Mouse (Mus musculus): ENCODE data around the gene Pik3c2g. TPM values are rescaled to one million over a fixed set of nuclear protein-coding genes. Genes with fewer than 3 reads are reported as not detected.

Gene Pik3c2g
- total RNA-seq, 1 experiment from 2014 or later, result not detected

DNA sequence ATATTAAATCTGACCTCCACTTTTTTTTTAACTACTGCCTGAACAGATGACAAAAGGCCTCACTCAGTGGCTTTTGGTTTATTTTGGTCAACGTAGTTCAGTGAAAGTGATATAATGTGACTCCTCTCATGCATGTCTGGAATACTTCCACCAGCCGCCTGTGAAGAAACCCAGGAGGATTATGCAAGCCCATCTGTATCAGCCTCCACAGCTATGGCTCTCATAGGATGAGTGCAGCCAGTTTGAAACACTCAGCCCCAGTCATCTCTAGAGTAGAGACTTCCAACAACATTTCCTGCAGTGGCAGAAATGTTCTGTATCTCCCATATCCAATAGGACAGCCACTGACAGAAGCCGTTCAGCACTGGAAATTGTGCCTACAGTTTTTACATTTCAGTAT lies 391.1 kb downstream of the Pik3c2g start:
- no peak for ATAC-seq (ENCODE audit: extremely low read depth, insufficient number of reproducible peaks, low FRiP score, poor library complexity, severe bottlenecking)

DNA sequence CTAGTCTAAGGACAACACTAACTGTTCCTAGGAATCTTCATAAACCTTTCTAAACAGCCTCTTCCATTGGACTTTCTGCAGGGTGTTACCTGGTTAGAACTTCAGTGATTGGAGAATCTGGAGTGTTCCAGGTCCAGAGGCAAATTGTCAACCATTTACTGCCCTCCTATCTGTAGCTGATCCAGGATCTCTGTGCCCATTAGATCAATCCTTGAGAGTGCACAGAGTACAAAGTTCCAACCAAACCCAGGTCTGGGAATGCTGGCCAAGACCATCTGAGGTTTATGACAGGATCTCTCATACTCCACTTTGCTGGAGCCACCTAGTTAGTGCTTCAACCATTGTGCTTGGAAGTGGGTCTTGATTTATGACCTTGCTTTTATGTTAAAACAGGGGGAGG lies 394.0 kb downstream of the Pik3c2g start:
- ATAC-seq (ENCODE audit: extremely low read depth, insufficient number of reproducible peaks, low FRiP score, poor library complexity, severe bottlenecking), result no peak

DNA sequence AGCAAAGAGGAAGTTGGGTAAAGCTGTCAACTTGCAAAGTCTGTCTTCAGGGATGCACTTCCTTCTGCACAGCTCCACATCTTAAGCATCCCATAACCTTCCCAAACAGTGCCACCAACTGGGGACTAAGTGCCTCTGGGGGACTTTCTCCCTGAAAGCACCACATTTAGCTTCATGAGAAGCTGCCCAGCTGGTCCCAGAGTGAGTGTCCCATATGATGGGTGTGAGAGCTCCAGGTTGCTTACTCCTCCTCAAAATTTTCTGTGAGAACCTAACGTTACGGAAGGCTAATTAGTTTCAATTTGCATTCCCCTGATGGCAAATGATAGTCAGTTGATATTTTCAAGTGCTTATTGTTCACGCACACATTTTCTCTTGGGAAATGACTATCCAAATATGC lies 397.0 kb downstream of the Pik3c2g start:
- no peak for ATAC-seq (ENCODE audit: extremely low read depth, insufficient number of reproducible peaks, low FRiP score, poor library complexity, severe bottlenecking)

GRCm38 (mm10) chr6:139986564-139986963 lies 399.5 kb downstream of the Pik3c2g start:
- no peak for ATAC-seq (ENCODE audit: extremely low read depth, insufficient number of reproducible peaks, low FRiP score, poor library complexity, severe bottlenecking)

DNA sequence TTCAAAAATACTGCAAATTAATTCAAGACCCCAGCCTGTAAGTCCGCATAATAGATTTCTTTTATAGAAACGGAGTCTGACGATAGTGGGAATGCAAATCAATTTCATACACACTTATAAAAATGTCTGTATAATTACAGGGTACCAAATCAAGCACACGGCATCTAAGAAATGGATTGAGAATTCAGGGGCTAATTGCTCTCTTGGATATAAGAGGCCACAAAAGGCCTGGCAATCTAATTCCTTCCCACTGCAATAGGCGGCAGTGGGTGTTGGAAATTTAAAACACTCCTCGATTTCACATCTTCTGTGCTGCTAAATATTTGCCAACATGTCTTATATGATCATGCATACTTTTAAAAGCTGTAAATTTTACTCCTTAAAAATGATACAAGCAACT lies 402.1 kb downstream of the Pik3c2g start:
- no peak for ATAC-seq (ENCODE audit: extremely low read depth, insufficient number of reproducible peaks, low FRiP score, poor library complexity, severe bottlenecking)

GRCm38 (mm10) chr6:139989597-139989996 lies 402.6 kb downstream of the Pik3c2g start:
- no peak for ATAC-seq (ENCODE audit: extremely low read depth, insufficient number of reproducible peaks, low FRiP score, poor library complexity, severe bottlenecking)

DNA sequence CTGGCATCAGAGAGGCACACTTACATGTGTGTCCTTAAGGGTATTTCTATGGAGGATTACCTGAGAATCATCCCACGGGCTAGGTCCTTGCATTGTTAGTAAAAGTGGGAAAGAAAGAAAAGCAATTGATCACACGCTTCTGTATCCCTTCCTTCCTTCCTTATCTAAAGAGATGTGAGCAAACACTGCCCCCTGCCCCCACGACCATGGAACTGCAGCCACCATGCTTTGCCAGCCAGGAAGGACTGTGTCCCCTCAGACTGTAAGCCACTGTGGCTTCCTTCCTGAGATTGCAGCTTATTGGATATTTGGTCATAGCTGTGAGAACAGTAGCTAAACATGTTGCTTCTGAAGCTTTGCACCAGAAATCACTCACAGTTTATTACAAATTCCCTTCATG lies 418.2 kb downstream of the Pik3c2g start:
- no peak for ATAC-seq (ENCODE audit: extremely low read depth, insufficient number of reproducible peaks, low FRiP score, poor library complexity, severe bottlenecking)

Other genes starting within 250 kb of the Pik3c2g start
- not detected in 2 replicates for gene Rergl, start 85.2 kb upstream of the Pik3c2g start, total RNA-seq (2017)

Data from neutrophil, adult 5-6 weeks (primary cell).